Mouse (Mus musculus) right cerebral cortex, adult 18-20 months (tissue): ENCODE measurements around the gene Gm10490.
"Not testable (repeated sequence)": the region's sequence is repeated elsewhere in the genome, so short reads cannot be mapped to it uniquely, and the experiment has no call there.

Source experiments
- DNase-seq: peaks from one replicate; pipeline ENCODE4 v3.0.0; 2022; ENCODE audit warnings: mixed read lengths

The Gm10490 gene

GRCm38 (mm10) chrX:7909242-7909641 lies at the start of gene Gm10490:
Gene Gm10490, plus strand, starts transcription at chrX:7909542.
- DNase-seq, result not testable (repeated sequence)

GRCm38 (mm10) chrX:7863181-7863580 lies 46.2 kb upstream of the Gm10490 start:
- no peak for DNase-seq

- DNase-seq, result no peak
Observed at GRCm38 (mm10) chrX:7864551-7864950, 44.8 kb upstream of the Gm10490 start.

- no peak for DNase-seq
Observed at GRCm38 (mm10) chrX:7865343-7865742, 44.0 kb upstream of the Gm10490 start.

GRCm38 (mm10) chrX:7865786-7866185 lies 43.6 kb upstream of the Gm10490 start:
- no peak for DNase-seq

- no peak for DNase-seq
Observed at GRCm38 (mm10) chrX:7867141-7867540, 42.2 kb upstream of the Gm10490 start.

GRCm38 (mm10) chrX:7868506-7868905 lies 40.8 kb upstream of the Gm10490 start:
- no peak for DNase-seq

GRCm38 (mm10) chrX:7869826-7870225 lies 39.5 kb upstream of the Gm10490 start:
- DNase-seq, result no peak

GRCm38 (mm10) chrX:7878007-7878419 lies 31.3 kb upstream of the Gm10490 start, which contains the start of gene Pim2:
Gene Pim2, plus strand, starts transcription at chrX:7878262.
- DNase-seq, result peak; percentile 87

- DNase-seq, result no peak
Observed at GRCm38 (mm10) chrX:7878495-7878894, 30.8 kb upstream of the Gm10490 start.

GRCm38 (mm10) chrX:7879819-7880218 lies 29.5 kb upstream of the Gm10490 start:
- peak; percentile 70 for DNase-seq

- peak; percentile 81 for DNase-seq
Observed at GRCm38 (mm10) chrX:7883841-7884567, 25.3 kb upstream of the Gm10490 start, which contains the start of gene Slc35a2. Gene Slc35a2, plus strand, starts transcription at chrX:7884028.

- no peak for DNase-seq
Observed at GRCm38 (mm10) chrX:7898211-7898610, 11.1 kb upstream of the Gm10490 start.

- DNase-seq, result peak; percentile 91
Observed at GRCm38 (mm10) chrX:7898880-7899874, 10.2 kb upstream of the Gm10490 start, which contains the start of the genes Pqbp1 and Timm17b. Gene Pqbp1, minus strand, starts transcription at chrX:7899269. Gene Timm17b, plus strand, starts transcription at chrX:7899357.

GRCm38 (mm10) chrX:7904441-7904840 lies 4.9 kb upstream of the Gm10490 start:
- no peak for DNase-seq

- DNase-seq, result no peak
Observed at GRCm38 (mm10) chrX:7907735-7908134, 1.6 kb upstream of the Gm10490 start, which contains the start of gene Gm10491. Gene Gm10491, minus strand, starts transcription at chrX:7907835.

GRCm38 (mm10) chrX:7910473-7910872 lies 1.1 kb downstream of the Gm10490 start:
- DNase-seq, result no peak

- not testable (repeated sequence) for DNase-seq
Observed at GRCm38 (mm10) chrX:7915669-7916068, 6.3 kb downstream of the Gm10490 start.

GRCm38 (mm10) chrX:7917960-7918359 lies 8.6 kb downstream of the Gm10490 start:
- not testable (repeated sequence) for DNase-seq

- DNase-seq, result peak; percentile 55
Observed at GRCm38 (mm10) chrX:7919601-7920383, 10.4 kb downstream of the Gm10490 start, which contains the start of gene Pcsk1n. Gene Pcsk1n, plus strand, starts transcription at chrX:7919822.

- peak; percentile 10 for DNase-seq
Observed at GRCm38 (mm10) chrX:7922032-7922431, 12.7 kb downstream of the Gm10490 start.

- no peak for DNase-seq
Observed at GRCm38 (mm10) chrX:7926266-7926665, 16.9 kb downstream of the Gm10490 start.
